Mouse (Mus musculus) right cerebral cortex, postnatal 4 days (tissue): ENCODE results near the gene Olfr99.
"Not testable (repeated sequence)": the region's sequence is repeated elsewhere in the genome, so short reads cannot be mapped to it uniquely, and the experiment has no call there.

ENCODE experiments used
- DNase-seq: peaks from one replicate; pipeline ENCODE4 v3.0.0-alpha.2; 2022

Olfr99 gene

DNA sequence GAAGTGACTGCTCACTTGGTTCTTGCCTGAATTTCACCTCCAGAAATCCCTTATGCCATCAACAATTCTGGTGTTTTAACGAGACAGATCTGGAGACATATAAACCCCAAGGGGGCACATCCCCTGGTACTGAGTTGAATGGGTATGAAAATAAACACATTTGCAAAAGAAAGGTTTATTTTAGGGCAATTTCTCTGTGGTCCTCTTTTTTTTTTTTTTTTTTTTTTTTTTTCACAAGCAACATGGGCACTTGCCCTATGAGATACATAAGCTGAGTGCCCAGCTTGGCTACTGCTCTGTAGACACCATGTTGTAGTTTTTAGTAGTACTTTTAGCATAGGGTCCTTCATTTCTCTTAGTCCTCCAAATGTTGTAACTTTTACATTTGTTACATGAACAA, at the start of gene Olfr99:
TSS of gene Olfr99 (minus strand) at position 101 of the 400 bp plus-strand sequence.
- no peak for DNase-seq

DNA sequence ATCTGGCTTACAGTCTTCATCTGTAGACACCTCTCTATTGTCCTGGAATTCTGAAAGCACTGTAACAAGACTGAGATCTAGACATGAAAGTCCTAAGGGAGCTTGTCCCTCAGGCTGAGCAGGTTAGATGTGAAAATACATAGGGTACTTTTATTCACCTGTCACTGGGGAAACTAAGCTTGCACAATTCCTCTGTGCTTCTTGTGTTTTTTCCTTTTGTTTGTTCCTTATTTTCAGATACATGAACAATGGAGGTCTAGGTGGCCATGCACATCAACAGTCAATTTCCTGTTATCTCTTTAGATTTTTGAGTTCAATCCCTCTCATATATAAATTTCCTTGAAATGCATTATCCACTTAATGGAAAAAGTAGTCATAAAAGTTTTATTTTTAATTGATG, 33.7 kb upstream of the Olfr99 start, which contains the start of gene Olfr102:
TSS of gene Olfr102 (minus strand) at position 101 of the 400 bp plus-strand sequence.
- no peak for DNase-seq

DNA sequence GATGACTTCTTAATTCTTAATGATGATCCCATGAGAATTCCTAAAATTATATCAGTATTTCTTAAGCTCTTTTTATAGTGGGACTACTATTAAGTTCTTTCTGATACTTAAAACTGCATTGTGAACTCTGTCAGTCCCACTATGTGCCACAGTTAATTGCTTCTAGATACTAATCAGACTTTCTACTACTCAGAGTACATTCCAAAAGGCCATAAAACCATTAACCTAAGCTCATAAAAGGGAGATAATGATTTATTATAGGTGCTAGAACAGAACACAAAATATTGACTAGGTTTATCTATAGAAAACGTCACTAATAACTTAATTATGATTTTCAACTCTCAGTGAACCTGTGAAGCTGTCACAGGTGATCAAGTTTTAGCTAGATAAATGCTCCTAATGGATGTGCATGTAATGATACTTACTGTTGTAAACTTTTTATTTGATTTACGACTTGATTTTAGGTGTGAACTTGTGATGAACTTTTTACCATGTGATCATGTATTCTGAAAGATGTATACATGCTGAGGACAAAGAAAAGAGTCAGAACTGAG, 27.0 kb upstream of the Olfr99 start:
- no peak for DNase-seq

DNA sequence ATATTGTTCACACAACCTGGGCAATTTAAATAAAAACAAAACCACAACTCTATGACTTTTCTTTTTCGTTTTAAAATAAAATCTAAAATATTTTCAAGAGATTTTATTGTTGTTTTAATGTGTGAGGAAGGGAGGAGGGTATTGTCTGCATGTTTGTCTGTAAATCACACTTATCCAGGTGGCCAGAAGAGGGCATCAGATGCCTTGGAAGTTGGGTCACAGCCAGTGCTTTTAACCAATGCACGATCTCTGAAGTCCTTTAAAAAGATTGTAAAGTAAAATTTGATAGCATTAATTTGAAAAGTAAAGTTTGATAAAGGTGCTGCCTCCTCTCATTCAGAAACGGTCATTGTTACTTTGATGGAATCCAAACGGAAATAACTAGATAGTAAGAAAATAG, 25.2 kb upstream of the Olfr99 start:
- DNase-seq: no peak

DNA sequence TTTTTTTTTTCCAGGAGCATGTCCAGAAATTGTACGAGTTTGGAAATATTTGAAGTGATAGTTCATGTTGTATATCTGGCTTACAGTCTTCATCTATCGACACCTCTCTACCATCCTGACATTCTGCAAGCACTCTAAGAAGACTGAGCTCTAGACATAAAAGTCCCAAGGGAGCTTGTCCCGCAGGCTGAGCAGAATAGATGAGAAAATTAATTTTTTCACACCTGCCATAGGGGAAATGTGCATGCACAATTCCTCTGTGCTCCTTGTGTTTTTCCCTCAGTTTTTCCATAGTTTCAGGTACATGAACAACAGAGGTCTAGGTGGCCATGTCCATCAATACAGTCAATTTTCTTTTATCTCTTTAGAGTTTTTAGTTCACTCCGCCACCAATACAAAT, 21.0 kb upstream of the Olfr99 start, which contains the start of gene Olfr101:
TSS of gene Olfr101 (minus strand) at position 101 of the 400 bp plus-strand sequence.
- DNase-seq: no peak

DNA sequence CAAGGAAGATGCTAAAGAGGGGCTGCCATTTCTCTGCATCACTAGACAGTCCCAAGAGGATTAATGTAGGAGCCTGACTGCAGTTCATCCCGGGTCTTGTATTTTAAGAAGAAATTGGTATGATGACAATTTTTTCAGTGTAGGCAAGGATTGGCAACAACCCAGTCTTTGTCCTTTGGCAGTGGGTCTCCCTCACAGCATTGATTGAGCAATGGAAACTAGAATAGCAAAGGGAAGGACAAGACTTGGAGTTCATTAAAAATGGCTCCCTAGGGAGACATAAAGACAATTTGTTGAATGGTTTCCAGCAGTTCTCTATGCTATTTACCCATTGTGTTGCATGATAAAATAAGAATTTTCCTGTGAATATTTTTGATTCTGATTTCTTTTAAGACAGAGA, 2.9 kb downstream of the Olfr99 start:
- DNase-seq: no peak

DNA sequence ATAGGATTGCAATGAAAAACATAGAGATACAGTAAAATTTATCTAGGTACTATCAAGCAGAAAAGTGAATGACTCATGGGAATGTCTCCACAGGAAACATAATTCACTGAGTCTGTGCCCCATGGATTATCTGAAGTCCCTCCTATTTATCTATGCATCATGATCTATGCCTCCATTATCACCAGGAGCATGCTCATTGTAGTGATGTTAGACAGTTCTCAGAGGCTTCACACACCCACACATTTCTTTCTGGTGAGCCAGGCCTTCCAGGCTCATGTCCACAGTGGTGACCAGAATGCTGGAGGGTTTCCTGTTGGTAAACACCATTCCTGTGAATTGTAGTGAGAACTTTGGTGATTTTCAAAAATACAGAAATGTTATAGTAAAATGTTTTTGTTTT, 6.7 kb downstream of the Olfr99 start:
- DNase-seq: no peak

DNA sequence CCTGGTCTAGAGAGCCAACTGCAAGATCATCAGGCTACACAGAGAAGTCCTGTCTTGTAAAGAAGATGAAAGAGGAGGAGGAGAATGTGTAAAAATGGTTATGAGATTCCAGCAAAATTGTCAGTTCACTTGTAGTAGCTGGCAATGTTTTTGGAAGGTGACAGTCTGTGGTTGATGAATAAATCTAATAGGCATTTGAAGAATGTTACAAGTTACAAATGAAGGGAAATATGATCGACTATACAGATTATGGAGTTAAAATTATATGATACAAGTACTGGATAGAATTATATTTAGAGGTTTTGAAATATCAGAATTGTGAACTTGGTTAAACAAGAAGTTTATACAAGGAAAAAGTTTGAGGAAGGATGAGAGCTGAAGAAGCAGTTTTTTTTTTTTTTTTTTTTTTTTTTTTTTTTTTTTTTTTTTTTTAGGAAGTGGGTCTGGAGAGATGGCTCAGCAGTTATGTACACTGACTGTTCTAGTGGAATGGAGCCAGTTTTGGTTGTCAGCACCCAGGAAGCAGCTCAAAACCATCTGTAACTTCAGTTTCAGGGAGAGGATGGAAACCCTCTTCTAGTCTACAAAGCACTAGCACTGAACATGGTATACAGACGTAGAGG, 7.5 kb downstream of the Olfr99 start:
- DNase-seq: no peak

DNA sequence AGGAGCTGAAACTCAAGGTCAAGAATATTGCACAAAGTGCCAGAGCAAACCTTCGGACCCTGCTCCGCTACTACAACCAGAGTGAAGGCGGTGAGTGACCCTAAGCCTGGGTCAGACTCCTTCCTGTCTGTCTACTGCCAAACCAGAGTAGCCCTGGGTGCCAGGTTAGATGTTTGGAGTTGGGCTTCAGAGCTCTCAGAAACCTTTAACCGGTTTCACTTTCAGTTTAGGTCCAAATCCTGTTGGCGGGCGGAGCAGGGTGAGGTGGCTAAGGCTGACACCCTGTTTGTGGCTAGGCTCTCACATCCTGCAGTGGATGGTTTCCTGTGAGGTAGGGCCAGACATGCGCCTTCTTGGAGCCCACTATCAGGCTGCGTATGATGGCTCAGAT, 12.6 kb downstream of the Olfr99 start:
- DNase-seq: no peak

DNA sequence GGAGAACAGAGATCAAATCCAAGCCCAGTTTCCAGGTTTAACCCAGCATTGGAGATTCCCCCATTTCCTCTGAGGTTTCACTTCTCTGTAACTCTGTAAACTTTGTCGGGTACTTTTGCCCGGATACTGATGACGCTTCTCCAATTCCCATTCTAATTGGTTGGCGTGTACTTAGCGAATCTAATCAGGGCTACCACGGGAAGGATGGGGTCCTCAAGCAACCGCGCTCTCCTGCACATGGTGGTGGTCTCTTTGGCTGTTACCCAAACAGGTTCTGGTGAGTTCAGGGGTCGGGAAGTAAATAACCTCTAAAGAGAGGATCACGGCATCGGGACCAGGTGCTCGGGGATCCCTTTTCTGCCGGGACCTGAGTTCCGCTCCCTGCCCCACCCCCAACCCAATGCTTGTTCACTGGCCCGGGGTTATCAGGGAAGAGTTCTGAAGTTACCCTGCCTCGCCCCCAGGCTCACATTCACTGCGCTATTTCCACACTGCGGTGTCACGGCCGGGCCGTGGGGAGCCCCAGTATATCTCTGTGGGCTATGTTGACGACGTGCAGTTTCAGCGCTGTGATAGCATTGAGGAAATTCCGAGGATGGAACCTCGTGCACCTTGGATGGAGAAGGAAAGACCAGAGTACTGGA, 13.1 kb downstream of the Olfr99 start, which contains the start of gene H2-M3:
TSS of gene H2-M3 (plus strand) at position 163 of the 644 bp plus-strand sequence.
- peak; percentile 89 for DNase-seq

DNA sequence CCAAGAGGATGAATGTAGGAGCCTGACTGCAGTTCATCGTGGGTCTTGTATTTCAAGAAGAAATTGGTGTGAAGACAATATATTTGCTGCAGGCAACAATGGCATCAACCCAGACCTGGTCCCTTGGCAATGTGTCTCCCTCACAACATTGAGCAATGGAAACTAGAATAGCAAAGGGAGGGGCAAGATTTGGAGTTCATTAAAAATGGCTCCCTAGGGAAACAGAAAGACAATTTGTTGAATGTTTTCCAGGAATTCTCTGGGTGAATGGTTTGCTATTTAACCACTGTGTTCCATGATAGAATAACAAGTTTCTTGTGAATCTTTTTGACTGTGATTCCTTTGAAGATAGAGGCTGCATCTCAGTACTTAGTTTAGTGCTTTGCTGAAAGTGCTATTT, 19.6 kb downstream of the Olfr99 start, which contains the start of gene Olfr98:
TSS of gene Olfr98 (minus strand) at position 124 of the 400 bp plus-strand sequence.
- no peak for DNase-seq

DNA sequence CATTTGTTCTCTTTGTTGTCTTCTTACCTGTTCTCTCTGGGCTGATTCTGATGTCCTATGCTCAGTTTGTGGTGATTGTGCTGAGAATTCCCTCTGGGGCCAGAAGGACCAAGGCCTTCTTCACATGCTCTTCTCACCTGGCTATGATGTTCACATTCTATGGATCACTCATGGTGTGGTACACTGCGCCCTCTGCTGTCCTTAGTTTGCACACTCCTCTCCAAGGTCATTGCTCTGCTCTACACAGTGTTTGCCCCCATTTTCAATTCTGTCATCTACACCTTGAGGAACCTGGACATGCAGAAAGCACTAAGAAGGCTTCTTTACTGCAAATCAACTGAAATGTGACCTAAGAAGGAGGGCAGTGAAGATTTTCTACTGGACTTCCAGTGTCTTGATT, 32.7 kb downstream of the Olfr99 start:
- DNase-seq: no peak

DNA sequence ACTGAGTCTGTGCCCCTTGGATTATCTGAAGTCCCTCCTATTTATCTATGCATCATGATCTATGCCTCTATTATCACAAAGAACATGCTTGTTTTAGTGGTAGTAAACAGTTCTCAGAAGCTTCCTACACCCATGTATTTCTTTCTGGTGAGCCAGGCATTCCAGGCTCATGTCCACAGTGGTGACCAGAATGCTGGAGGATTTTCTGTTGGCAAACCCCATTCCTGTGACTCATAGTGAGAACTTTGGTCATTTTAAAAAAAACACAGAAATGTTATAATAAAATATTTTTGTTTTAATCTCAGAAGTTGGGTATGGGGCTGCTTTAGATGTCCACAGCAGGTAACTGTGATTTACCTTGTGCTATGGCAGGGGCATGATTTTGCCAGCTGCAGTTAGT, 33.8 kb downstream of the Olfr99 start:
- DNase-seq: no peak

DNA sequence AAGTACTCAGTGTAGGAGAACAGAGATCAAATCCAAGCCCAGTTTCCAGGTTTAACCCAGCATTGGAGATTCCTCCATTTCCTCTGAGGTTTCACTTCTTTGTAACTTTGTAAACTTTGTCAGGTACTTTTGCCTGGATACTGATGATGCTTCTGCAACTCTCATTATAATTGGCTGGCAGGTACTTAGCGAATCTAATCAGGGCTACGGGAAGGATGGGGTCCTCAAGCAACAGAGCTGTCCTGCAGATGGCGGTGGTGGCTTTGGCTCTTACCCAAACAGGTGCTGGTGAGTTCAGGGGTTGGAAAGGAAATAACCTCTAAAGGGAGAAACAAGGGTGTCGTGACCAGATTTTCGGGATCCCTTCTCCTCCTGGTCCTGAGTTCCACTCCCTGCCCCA, 36.5 kb downstream of the Olfr99 start:
- peak; percentile 7 for DNase-seq

DNA sequence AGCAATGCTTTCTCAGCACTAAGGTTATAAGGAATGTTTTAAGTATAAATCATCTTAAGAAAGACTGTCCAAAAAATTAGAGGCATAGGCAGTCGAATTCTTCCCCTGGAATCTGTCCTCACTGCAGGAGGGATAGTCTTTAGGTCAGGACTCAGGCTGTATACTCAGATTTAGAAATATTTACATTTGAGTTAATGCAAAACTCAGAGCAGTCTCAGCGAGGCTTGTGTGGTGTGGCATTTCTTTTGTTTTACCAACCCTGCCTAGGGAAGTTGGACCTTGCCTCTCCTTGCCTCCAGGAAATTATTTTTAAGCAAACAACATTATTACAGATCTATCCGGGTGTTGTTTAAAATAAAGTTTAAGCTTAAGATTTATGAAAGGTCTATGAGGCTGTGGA, 41.1 kb downstream of the Olfr99 start:
- DNase-seq: no peak

DNA sequence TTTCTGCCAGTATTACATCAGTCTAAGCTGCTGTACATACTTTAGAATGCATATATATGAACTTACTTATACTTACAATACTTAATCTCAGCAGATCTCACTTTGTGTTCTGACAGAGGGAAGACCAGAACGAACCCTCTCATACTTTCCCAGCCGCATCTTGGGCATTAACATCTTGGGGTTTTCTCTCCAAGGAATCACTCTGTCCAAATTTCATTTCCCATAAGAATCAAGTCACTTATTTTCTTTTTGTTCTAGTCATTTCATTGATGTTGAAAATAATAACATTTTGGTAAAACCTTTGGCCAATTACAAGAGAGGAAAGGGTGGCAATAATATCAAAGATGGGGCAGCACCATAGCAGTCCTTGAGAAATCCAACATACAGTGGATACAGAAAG, 46.0 kb downstream of the Olfr99 start, which contains the start of gene Olfr97:
TSS of gene Olfr97 (minus strand) at position 101 of the 400 bp plus-strand sequence.
- DNase-seq: not testable (repeated sequence)
